10 mouse cellular contexts compared by ENCODE assay signal in genomic region chr1:37480731-37481130, GRCm38 (mm10).
"Had no signal": no experiment of that assay in that cellular context is flagged by ENCODE, and none has a peak within 500 bp of the region (broad histone marks: within the 10 kb centered on the region; RNA-seq: fewer than 3 reads in every experiment).

No protein-coding gene starts in this region.

- H3K27ac ChIP-seq: limb, embryonic 10.5 days; midbrain, embryonic 12.5 days had no signal

- H3K4me3 ChIP-seq: limb, embryonic 10.5 days; midbrain, embryonic 12.5 days had no signal

- DNase-seq: kidney, adult 8-10 months; kidney, postnatal 10 days; lung, adult 18-20 months; right cerebral cortex, adult 18-20 months; spleen, adult 18-20 months; thymus, adult 18-20 months had no signal

- H3K9ac ChIP-seq: midbrain, embryonic 12.5 days had no signal

- ATAC-seq: intestine, postnatal 0 days; midbrain, embryonic 16.5 days had no signal

- H3K4me2 ChIP-seq: midbrain, embryonic 12.5 days had no signal

- H3K9me3 ChIP-seq: limb, embryonic 10.5 days; midbrain, embryonic 12.5 days had no signal

- H3K4me1 ChIP-seq: limb, embryonic 10.5 days; midbrain, embryonic 12.5 days had no signal

- H3K27me3 ChIP-seq: midbrain, embryonic 12.5 days had no signal

- H3K36me3 ChIP-seq: limb, embryonic 10.5 days; midbrain, embryonic 12.5 days had no signal
